Mouse (Mus musculus): Measurements from ENCODE around the gene Gm11992. TPM values are rescaled to one million over a fixed set of nuclear protein-coding genes. Genes with fewer than 3 reads are reported as not detected.

Gm11992 gene
- polyA plus RNA-seq, 1 experiment from 2014 or later = 1.4 TPM

GRCm38 (mm10) chr11:9118421-9119121 is 70.2 kb downstream of the Gm11992 start:
- H3K27me3 ChIP-seq (ENCODE audit: control insufficient read depth, insufficient read depth, low read length) = peaks cover 31% of the 10 kb centered on the region
- H3K4me3 ChIP-seq (replicated peaks; ENCODE audit: low read length) = peak overlapping the region; percentile 50
- peak overlapping the region; percentile 69 for H3K4me2 ChIP-seq (ENCODE audit: low read depth, low read length)
- WGBS = 2% methylated on average over 40 of the region's 40 CpGs
- peak overlapping the region; percentile 40; the same call in 1 of the 2 replicates for H3K27ac ChIP-seq (ENCODE audit: low read length)
- H3K9ac ChIP-seq (ENCODE audit: low read length) = peak overlapping the region; percentile 30
- H3K36me3 ChIP-seq (ENCODE audit: control insufficient read depth, insufficient read depth, low read length) = no peaks in the 10 kb centered on the region
- peak; percentile 78 for ATAC-seq (ENCODE audit: insufficient read depth, low FRiP score)
- peaks cover 20% of the 10 kb centered on the region for H3K4me1 ChIP-seq (ENCODE audit: control insufficient read depth, insufficient read depth, low read length)
- H3K9me3 ChIP-seq (replicated peaks; ENCODE audit: control insufficient read depth, low read length) = no peaks in the 10 kb centered on the region

Other genes starting within 250 kb of the Gm11992 start
- gene Pkd1l1, start 75.3 kb upstream of the Gm11992 start, polyA plus RNA-seq (2015; fragmentation: Nextera tagmentation; extraction: Ambion mirVana) = 0.09 TPM in 2 replicates
- gene Hus1, start 37.4 kb upstream of the Gm11992 start, polyA plus RNA-seq (2015; fragmentation: Nextera tagmentation; extraction: Ambion mirVana) = 15.0 and 15.5 TPM in 2 replicates
- gene Sun3, start 397 bp downstream of the Gm11992 start, polyA plus RNA-seq (2015; fragmentation: Nextera tagmentation; extraction: Ambion mirVana) = 0.15 and 0.84 TPM in 2 replicates
- 14.1 and 17.3 TPM in 2 replicates for gene Upp1, start 69.5 kb downstream of the Gm11992 start, polyA plus RNA-seq (2015; fragmentation: Nextera tagmentation; extraction: Ambion mirVana)
- gene Abca13, start 143.3 kb downstream of the Gm11992 start, polyA plus RNA-seq (2015; fragmentation: Nextera tagmentation; extraction: Ambion mirVana) = 0.11 and 0.15 TPM in 2 replicates